Mouse (Mus musculus): Measurements from ENCODE around the gene March5. TPM values are rescaled to one million over a fixed set of nuclear protein-coding genes. Genes with fewer than 3 reads are reported as not detected.
"Not testable (repeated sequence)": the region's sequence is repeated elsewhere in the genome, so short reads cannot be mapped to it uniquely, and the experiment has no call there.

Gene March5
- polyA plus RNA-seq, 1 experiment from 2014 or later = 135 TPM

DNA sequence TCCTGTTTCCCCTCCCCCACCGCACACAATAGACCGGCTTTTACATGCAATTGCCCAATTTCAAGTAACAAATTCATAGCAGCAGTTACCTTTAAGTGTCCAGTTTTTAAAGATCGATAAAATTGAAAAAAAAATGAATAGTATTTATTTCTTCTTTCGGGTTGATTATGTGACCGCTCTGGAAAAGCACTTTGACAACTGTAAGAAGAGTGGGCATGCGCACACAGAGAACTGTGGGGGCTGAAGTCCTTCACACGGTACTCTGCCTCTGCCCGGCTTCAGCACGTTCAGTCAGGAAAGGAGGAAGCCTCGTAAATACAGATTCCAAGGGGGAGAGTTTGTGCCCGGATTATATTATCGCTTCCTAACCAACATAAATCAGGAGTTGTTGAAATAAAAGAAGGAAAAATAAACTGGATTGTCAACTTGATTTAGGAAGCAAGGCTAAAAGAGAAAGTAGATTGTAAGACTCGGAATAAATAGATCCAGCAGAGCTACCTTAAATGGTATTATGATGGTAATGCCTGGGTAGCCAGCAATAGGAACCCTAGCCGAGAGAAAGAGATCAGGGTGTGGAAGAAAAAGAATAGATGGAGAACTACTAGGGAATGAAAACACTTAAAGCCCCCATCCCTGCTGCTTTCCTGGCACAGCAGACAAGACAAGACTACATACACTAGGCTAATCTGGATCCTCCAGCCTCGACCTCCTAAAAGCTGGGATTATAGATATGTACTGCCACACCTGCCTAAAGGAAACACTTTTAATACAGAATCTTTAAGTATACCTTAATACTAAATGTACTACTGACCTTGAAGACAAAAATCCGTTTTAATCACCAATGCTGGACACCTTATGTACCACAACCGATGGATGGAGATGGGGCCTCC is 29.3 kb upstream of the March5 start:
- 12% methylated on average over 17 of the region's 17 CpGs for whole genome bisulfite sequencing
- H3K9me3 ChIP-seq = no peaks in the 10 kb centered on the region
- ATAC-seq (replicated peaks) = peak; percentile 76
- peak overlapping the region; percentile 40 for H3K4me2 ChIP-seq (replicated peaks)
- peaks cover 32% of the 10 kb centered on the region for H3K4me1 ChIP-seq
- peak overlapping the region; percentile 67 for H3K27ac ChIP-seq (replicated peaks)
- peaks cover 6% of the 10 kb centered on the region; the same call in 1 of the 2 replicates for H3K27me3 ChIP-seq
- peak overlapping the region; percentile 40 for H3K9ac ChIP-seq (replicated peaks)
- peak overlapping the region; percentile 48 for H3K4me3 ChIP-seq
- no peaks in the 10 kb centered on the region for H3K36me3 ChIP-seq

DNA sequence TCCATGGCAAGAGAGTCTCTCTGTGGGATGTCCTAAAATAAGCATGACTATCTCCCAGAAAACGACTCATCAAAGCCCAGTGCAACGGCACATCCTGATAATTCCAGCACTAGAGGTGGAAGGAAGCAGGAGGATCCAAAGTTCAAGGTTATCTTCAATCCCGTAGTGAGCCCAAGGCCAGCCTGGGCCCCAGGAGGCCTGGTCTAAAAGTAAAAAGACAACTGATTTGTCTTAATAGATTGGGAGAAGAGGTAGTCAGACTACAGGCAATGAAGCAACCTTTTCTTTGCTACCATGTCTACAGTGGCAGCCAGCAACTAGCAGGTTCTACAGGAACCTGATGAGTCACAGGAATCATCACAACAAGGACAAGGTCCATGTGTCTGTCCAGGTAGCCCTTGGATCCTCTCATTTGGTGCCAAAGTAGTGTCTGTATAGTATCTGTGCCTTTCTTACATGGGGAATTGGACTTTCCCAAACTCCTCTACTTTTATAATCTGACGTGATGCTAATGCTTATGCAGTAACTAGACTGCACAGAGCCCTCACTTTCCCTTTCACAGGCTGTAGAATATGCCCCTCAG is 18.9 kb upstream of the March5 start:
- Histone ChIP-seq H3K27me3 (no peaks in the 10 kb centered on the region), H3K4me1 (no peaks in the 10 kb centered on the region), H3K36me3 (no peaks in the 10 kb centered on the region), H3K4me3 (no peak overlapping the region), H3K9me3 (no peaks in the 10 kb centered on the region), H3K27ac (replicated peaks) (no peak overlapping the region), H3K4me2 (replicated peaks) (no peak overlapping the region), H3K9ac (replicated peaks) (no peak overlapping the region)
- ATAC-seq (replicated peaks) = no peak
- WGBS = 84% methylated on average over 4 of the region's 4 CpGs

- Histone ChIP-seq H3K4me3 (no peak overlapping the region), H3K4me2 (replicated peaks) (no peak overlapping the region), H3K9ac (replicated peaks) (no peak overlapping the region), H3K4me1 (no peaks in the 10 kb centered on the region), H3K27ac (replicated peaks) (no peak overlapping the region), H3K27me3 (no peaks in the 10 kb centered on the region), H3K36me3 (no peaks in the 10 kb centered on the region), H3K9me3 (no peaks in the 10 kb centered on the region)
- WGBS = 81% methylated on average over 5 of the region's 5 CpGs
- ATAC-seq (replicated peaks) = no peak
Measured at GRCm38 (mm10) chr19:37192475-37193058, 14.8 kb upstream of the March5 start.

DNA sequence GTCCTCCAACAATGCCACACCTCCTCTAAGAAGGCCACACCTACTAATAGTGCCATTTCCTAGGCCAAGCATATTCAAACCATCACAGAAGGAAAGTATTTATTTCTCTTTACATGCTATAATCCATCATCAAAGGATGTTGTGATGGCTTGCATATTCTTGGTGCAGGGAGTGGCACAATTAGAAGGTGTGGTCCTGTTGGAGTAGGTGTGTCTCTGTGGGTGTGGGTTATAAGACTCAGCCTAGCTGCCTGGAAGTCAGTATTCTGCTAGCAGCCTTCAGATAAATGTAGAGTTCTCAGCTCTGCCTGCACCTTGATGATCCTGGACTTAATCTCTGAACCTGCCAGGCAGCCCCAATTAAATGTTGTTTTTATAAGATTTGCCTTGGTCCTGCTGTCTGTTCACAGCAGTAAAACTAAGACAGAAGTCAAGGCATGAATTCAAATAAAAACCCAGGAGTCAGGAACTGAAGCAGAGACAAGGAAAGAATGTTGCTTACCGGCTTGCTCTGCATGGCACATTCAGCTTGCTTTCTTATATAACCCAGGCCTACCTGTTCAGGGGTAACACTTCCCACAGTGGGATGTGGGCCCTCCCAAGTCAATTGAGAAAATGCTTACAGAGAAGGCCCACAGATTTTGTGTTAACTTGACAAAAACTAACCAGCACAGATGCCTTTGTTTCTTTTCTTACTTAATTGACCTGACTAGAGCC is 9.0 kb upstream of the March5 start:
- Histone ChIP-seq H3K4me2 (replicated peaks) (no peak overlapping the region), H3K4me1 (no peaks in the 10 kb centered on the region), H3K27me3 (no peaks in the 10 kb centered on the region), H3K4me3 (no peak overlapping the region), H3K9me3 (no peaks in the 10 kb centered on the region), H3K36me3 (no peaks in the 10 kb centered on the region), H3K9ac (replicated peaks) (no peak overlapping the region), H3K27ac (replicated peaks) (no peak overlapping the region)
- 82% methylated on average over 1 of the region's 1 CpGs for WGBS
- no peak for ATAC-seq (replicated peaks)

- Histone ChIP-seq H3K9me3 (no peaks in the 10 kb centered on the region), H3K27ac (replicated peaks) (no peak overlapping the region), H3K4me1 (no peaks in the 10 kb centered on the region), H3K36me3 (no peaks in the 10 kb centered on the region), H3K4me2 (replicated peaks) (no peak overlapping the region), H3K4me3 (no peak overlapping the region), H3K27me3 (no peaks in the 10 kb centered on the region), H3K9ac (replicated peaks) (no peak overlapping the region)
- ATAC-seq (replicated peaks) = no peak
- 75% methylated on average over 2 of the region's 2 CpGs for WGBS
Measured at GRCm38 (mm10) chr19:37199889-37200288, 7.5 kb upstream of the March5 start.

GRCm38 (mm10) chr19:37203371-37203770 is 4.0 kb upstream of the March5 start:
- WGBS = 78% methylated on average over 1 of the region's 1 CpGs
- H3K4me2 ChIP-seq (replicated peaks) = no peak overlapping the region
- ATAC-seq (replicated peaks) = no peak

GRCm38 (mm10) chr19:37205155-37205554 is 2.2 kb upstream of the March5 start:
- H3K27ac ChIP-seq (replicated peaks); ATAC-seq (replicated peaks): not testable (repeated sequence)

More at GRCm38 (mm10) chr19:37203371-37203770, 4.0 kb upstream of the March5 start:
- H3K27ac ChIP-seq (replicated peaks) = no peak overlapping the region
- no peaks in the 10 kb centered on the region for H3K36me3 ChIP-seq
- no peaks in the 10 kb centered on the region for H3K9me3 ChIP-seq
- H3K4me3 ChIP-seq = no peak overlapping the region
- no peak overlapping the region for H3K9ac ChIP-seq (replicated peaks)
- H3K4me1 ChIP-seq = peaks cover 10% of the 10 kb centered on the region
- H3K27me3 ChIP-seq = no peaks in the 10 kb centered on the region

DNA sequence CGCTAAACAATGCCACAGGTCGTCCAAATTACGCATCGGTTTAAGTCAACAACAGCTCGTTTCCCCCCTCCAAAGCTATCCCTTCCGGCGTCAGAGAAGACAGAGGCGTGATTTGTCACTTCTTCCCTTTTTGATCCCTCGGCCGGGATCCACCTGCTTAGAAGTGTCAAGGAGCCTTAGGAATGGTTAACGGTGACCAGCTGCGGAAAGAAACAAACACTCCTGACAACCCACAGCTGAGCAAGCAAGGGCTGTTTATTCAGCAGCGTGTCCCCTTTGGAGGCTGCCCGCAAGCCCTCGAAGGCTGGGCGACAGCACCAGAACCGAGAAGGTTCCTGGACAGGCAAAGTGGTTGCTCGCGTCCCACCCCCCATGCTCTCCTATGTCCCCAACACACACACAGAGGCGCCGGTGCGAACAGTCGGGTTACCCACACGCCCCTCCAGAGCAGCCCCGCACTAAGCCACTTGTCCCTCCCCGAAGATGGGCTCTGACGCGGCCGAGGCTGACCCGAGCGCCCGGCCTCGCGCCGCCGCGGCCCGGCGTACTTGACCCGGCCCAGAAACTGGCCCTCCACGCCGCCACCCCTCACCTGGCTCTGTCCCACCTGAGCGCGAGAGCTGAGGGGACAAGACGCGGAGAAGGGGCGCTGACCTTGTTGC is 571 bp upstream of the March5 start:
- H3K27me3 ChIP-seq = no peaks in the 10 kb centered on the region
- WGBS = under 1% methylated on average over 47 of the region's 47 CpGs
- ATAC-seq (replicated peaks) = peak; percentile 84
- peak overlapping the region; percentile 70 for H3K9ac ChIP-seq (replicated peaks)
- H3K4me1 ChIP-seq = peaks cover 27% of the 10 kb centered on the region
- peaks cover 13% of the 10 kb centered on the region for H3K36me3 ChIP-seq
- H3K27ac ChIP-seq (replicated peaks) = peak overlapping the region; percentile 40
- peak overlapping the region; percentile 92 for H3K4me2 ChIP-seq (replicated peaks)
- H3K9me3 ChIP-seq = no peaks in the 10 kb centered on the region
- peak overlapping the region; percentile 52 for H3K4me3 ChIP-seq

More at GRCm38 (mm10) chr19:37205155-37205554, 2.2 kb upstream of the March5 start:
- H3K36me3 ChIP-seq; H3K9ac ChIP-seq (replicated peaks); H3K9me3 ChIP-seq; H3K4me2 ChIP-seq (replicated peaks); H3K27me3 ChIP-seq; H3K4me3 ChIP-seq: not testable (repeated sequence)
- peaks cover 27% of the 10 kb centered on the region for H3K4me1 ChIP-seq

GRCm38 (mm10) chr19:37208176-37208755 is 923 bp downstream of the March5 start, which contains the start of gene Cpeb3:
TSS of gene Cpeb3 (minus strand) at chr19:37208601.
- peak within 1 kb of the TSS; percentile 92 for H3K4me2 ChIP-seq (replicated peaks)

DNA sequence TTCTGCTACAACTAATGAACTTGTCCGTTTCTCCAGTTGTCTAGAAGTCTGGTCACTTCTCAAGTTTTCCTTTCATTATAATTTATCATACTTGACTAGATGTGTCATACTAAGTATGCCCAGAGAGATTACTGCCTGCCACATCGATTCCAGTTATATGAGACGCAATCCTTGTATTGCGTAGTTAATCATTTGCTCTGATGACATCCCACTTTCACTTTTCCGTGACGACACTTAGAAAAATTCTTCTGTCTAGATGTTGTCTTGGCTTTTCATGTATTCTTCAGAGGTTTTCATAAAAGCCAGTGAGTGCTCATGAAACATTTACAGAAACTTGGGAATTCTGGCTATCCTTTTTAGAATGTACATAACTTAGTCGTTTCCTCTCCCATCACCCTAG is 1.6 kb downstream of the March5 start:
- no peak overlapping the region for H3K27ac ChIP-seq (replicated peaks)
- peaks cover 27% of the 10 kb centered on the region for H3K36me3 ChIP-seq
- no peaks in the 10 kb centered on the region for H3K9me3 ChIP-seq
- no peak for ATAC-seq (replicated peaks)
- peak overlapping the region; percentile 52 for H3K4me3 ChIP-seq
- H3K27me3 ChIP-seq = no peaks in the 10 kb centered on the region
- H3K9ac ChIP-seq (replicated peaks) = 0 out of 2 replicates have a peak overlapping the region, but pooled peaks have one; percentile 70
- peak overlapping the region; percentile 92 for H3K4me2 ChIP-seq (replicated peaks)
- H3K4me1 ChIP-seq = peaks cover 27% of the 10 kb centered on the region
- WGBS = 82% methylated on average over 7 of the region's 7 CpGs

More at GRCm38 (mm10) chr19:37208176-37208755, 923 bp downstream of the March5 start, which contains the start of gene Cpeb3:
- no peaks in the 10 kb centered on the region for H3K9me3 ChIP-seq
- H3K9ac ChIP-seq (replicated peaks) = peak within 1 kb of the TSS; percentile 70
- H3K27me3 ChIP-seq = no peaks in the 10 kb centered on the region
- under 1% methylated on average over 15 of the region's 15 CpGs for WGBS
- ATAC-seq (replicated peaks) = no peak
- H3K4me3 ChIP-seq = peak within 1 kb of the TSS; percentile 52
- peaks cover 27% of the 10 kb centered on the region for H3K4me1 ChIP-seq
- H3K36me3 ChIP-seq = peaks cover 27% of the 10 kb centered on the region
- H3K27ac ChIP-seq (replicated peaks) = peak within 1 kb of the TSS; percentile 74
